Mouse (Mus musculus) bone marrow macrophage, adult 2 months (primary cell): ENCODE data around the gene Gzma.

ENCODE experiments used
- CTCF ChIP-seq: IDR thresholded peaks from 2 replicates; pipeline ENCODE4 v1.5.1; 2012; ENCODE audit warnings: low read depth, mild to moderate bottlenecking, low read length, moderate library complexity
- POLR2A ChIP-seq: IDR thresholded peaks from 2 replicates; pipeline ENCODE4 v1.6.1; 2012; ENCODE audit warnings: mild to moderate bottlenecking, low read depth, low read length, borderline replicate concordance

GRCm38 (mm10) chr13:113064542-113064941 is 36.2 kb downstream of the Gzma start:
- TF ChIP-seq CTCF = no peak
- no peak for TF ChIP-seq POLR2A
